Mouse (Mus musculus) embryonic facial prominence, embryonic 11.5 days (tissue): ENCODE data around the gene Haao. TPM values are rescaled to one million over a fixed set of nuclear protein-coding genes. Genes with fewer than 3 reads are reported as not detected.
A peak's percentile ranks its signal among the peaks of the same experiment; 100 is the strongest.

Experiments used
- ATAC-seq: fragments of 200-750 bp; cut with Nextera tagmentation; replicated peaks from 2 replicates; pipeline ENCODE4 v1.8.0; 2017; ENCODE audit warnings: low read depth; ENCODE audit not compliant: insufficient number of reproducible peaks, low FRiP score, low TSS enrichment
- DNase-seq: peaks from one replicate; pipeline ENCODE4 v3.0.0-alpha.2; 2015; ENCODE audit warnings: low spot score
- H3K27ac ChIP-seq: fragments of 300-500 bp; sonication (generic); replicated peaks from 2 replicates; pipeline ENCODE4 v1.5.1; 2014; ENCODE audit warnings: mild to moderate bottlenecking, low read depth, low read length, control low read depth
- H3K27me3 ChIP-seq: fragments of 300-500 bp; sonication (generic); 2 replicates; pipeline ENCODE4 v1.6.1; 2014; ENCODE audit warnings: mild to moderate bottlenecking, low read length, moderate library complexity, mixed read lengths; ENCODE audit not compliant: control insufficient read depth, insufficient read depth
- H3K36me3 ChIP-seq: fragments of 300-500 bp; sonication (generic); replicated peaks from 2 replicates; pipeline ENCODE4 v1.6.1; 2014; ENCODE audit warnings: low read depth, mild to moderate bottlenecking, low read length, moderate library complexity, mixed read lengths; ENCODE audit not compliant: control insufficient read depth, insufficient read depth
- H3K4me1 ChIP-seq: fragments of 300-500 bp; sonication (generic); 2 replicates; pipeline ENCODE4 v1.6.1; 2014; ENCODE audit warnings: low read length, mixed read lengths; ENCODE audit not compliant: control insufficient read depth, insufficient read depth
- H3K4me2 ChIP-seq: fragments of 300-500 bp; sonication (generic); 2 replicates; pipeline ENCODE4 v1.6.1; 2014; ENCODE audit warnings: low read depth, mild to moderate bottlenecking, control low read depth, low read length, moderate library complexity
- H3K4me3 ChIP-seq: fragments of 300-500 bp; sonication (generic); 2 replicates; pipeline ENCODE4 v1.5.1; 2014; ENCODE audit warnings: low read depth, low read length, control low read depth
- H3K9ac ChIP-seq: fragments of 300-500 bp; sonication (generic); replicated peaks from 2 replicates; pipeline ENCODE4 v1.6.1; 2014; ENCODE audit warnings: mild to moderate bottlenecking, control low read depth, low read length
- H3K9me3 ChIP-seq: fragments of 300-500 bp; sonication (generic); replicated peaks from 2 replicates; pipeline ENCODE4 v1.6.1; 2016; ENCODE audit warnings: mild to moderate bottlenecking, low read length, inconsistent platforms, mixed read lengths; ENCODE audit not compliant: control insufficient read depth
- WGBS: fragments of 180-500 bp; shearing (Covaris S2); extraction: QIAGEN DNeasy Blood & Tissue Kit; methylation state at CpG from one replicate; pipeline ENCODE4 v1.1.7; 2014; 5-methylcytosine and 5-hydroxymethylcytosine counted together
- polyA plus RNA-seq: library from polyadenylated mRNA; unstranded; fragments of >200 nt; fragmentation: Nextera tagmentation; extraction: Ambion mirVana; gene quantifications from 2 replicates; pipeline ENCODE4 v1.2.1, GENCODE M21; 2014

The Haao gene
- polyA plus RNA-seq, 1 experiment from 2014 or later, result 0.39 TPM

DNA sequence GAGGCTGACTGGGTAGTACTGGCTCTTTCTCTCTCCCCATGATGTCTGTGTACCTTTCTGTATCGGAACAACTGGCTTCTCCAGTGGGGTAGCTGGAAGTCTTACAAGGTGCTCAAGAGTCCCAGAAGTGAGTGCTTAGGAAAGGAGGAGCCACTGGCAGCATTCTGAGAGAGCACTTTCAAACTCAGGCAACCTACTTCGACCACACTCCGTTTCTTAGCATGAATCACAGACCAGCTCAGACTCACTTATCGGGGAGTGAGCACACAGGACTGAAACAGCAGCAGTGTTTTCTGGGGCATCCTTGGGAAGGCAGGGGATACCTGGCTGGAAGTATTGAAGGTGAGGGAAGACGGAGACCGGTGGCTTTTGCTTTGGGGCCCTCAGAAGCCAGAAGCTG, 31.9 kb upstream of the Haao start:
- no peak overlapping the region for H3K27ac ChIP-seq
- no peaks in the 10 kb centered on the region for H3K27me3 ChIP-seq
- H3K4me3 ChIP-seq, result no peak overlapping the region
- H3K9ac ChIP-seq, result no peak overlapping the region
- H3K4me2 ChIP-seq, result no peak overlapping the region
- ATAC-seq (no peak), DNase-seq (no peak)
- H3K9me3 ChIP-seq, result no peaks in the 10 kb centered on the region
- H3K4me1 ChIP-seq, result no peaks in the 10 kb centered on the region
- no peaks in the 10 kb centered on the region for H3K36me3 ChIP-seq
- WGBS, result 93% methylated on average over 6 of the region's 6 CpGs

DNA sequence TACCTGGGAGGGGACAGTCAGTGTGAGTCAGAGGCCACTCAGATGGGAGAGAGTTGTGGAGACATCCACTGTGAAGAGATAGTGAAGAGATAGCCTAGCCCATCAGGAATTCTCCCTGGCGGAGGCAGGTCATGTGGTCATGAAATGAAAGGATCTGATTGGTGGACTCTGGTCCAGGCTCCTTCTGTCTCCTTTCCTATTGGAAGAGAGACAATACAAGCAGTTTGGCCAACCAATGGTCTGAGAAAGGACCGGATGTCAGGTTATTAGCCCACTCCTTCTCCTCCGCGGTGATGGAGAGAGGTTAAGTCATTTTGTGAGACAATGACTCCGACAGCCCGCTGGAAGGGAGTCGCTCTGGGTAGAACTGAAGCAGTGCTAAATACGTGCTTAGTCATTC, 26.8 kb upstream of the Haao start:
- no peak for ATAC-seq
- no peaks in the 10 kb centered on the region for H3K36me3 ChIP-seq
- 75% methylated on average over 8 of the region's 8 CpGs for WGBS
- DNase-seq, result no peak
- no peaks in the 10 kb centered on the region for H3K27me3 ChIP-seq
- no peak overlapping the region for H3K4me2 ChIP-seq
- no peaks in the 10 kb centered on the region for H3K9me3 ChIP-seq
- no peak overlapping the region for H3K27ac ChIP-seq
- H3K9ac ChIP-seq, result no peak overlapping the region
- H3K4me3 ChIP-seq, result no peak overlapping the region
- no peaks in the 10 kb centered on the region for H3K4me1 ChIP-seq

DNA sequence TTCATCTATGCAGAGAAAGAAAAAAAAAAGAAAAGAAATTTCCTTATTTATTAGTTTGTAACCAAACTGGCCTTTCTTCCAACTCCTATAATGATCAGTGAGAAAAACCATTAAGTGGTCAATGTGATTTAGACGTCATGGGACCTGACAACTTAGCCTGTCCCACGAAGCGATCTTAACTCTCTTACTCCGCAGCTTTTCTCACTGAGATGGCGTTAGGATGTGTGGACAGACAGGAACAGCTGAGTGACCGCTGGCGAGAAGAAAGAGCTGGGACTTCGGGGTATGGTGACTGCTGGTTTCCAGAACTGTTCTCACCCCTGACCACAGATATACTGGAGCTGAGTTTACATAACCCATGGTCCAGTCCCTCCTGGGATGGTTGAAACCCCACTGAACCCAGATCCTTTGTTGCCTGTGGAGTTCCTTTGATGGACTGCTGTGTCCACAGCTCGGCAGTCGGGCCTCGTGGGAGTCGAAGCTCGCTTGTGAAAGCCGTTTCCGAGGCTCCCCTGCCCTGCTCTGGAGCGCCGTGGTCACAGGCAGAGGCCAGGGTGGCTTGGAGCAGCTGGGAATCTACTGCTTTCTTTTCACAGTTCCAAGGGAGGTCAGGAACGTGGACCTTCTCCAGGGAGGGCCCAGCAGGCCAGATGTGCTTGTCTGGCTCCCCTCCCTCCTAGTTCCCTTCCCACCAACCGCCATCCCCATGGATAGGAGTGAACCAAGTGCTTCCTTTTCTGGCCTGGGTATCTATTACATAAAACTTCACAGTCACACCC, 25.8 kb upstream of the Haao start:
- Histone ChIP-seq H3K4me2 (no peak overlapping the region), H3K27me3 (no peaks in the 10 kb centered on the region), H3K36me3 (no peaks in the 10 kb centered on the region), H3K4me1 (no peaks in the 10 kb centered on the region), H3K27ac (0 out of 2 replicates have a peak overlapping the region, but pooled peaks have one; percentile 31), H3K9me3 (no peaks in the 10 kb centered on the region), H3K9ac (no peak overlapping the region), H3K4me3 (no peak overlapping the region)
- DNase-seq, result no peak
- no peak for ATAC-seq
- WGBS, result 73% methylated on average over 19 of the region's 19 CpGs

DNA sequence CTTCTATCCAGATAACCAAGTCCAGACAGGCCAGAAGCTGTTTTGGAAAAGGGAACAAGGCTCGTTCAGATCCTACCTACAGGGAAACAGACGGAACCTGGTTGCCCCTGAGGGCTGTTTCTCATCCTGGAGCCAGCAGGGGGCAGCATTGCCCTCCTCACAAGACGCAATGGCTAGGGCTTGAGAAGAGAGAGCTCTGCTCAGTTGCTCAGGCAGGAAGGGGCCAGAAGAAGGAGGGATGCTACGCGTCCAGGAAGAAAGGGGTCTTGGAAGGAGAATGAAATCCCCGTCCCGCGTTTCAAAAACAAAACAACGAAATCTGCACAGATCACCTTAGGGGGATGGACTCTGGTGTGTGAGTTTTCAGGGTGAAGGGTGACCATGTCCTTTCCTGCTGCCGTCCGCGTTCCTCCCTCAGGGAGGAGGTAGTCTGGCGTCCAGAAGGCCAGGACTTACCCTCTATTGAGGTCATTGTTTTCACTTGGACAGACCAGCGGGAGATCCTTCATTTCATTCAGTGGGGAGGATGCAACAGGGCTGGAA, 25.1 kb upstream of the Haao start:
- no peaks in the 10 kb centered on the region for H3K9me3 ChIP-seq
- H3K9ac ChIP-seq, result no peak overlapping the region
- no peak overlapping the region for H3K4me3 ChIP-seq
- 15% methylated on average over 14 of the region's 14 CpGs for WGBS
- DNase-seq, result peak; percentile 96
- H3K27ac ChIP-seq, result no peak overlapping the region
- H3K36me3 ChIP-seq, result no peaks in the 10 kb centered on the region
- no peak overlapping the region for H3K4me2 ChIP-seq
- peak; percentile 57 for ATAC-seq
- H3K4me1 ChIP-seq, result no peaks in the 10 kb centered on the region
- H3K27me3 ChIP-seq, result no peaks in the 10 kb centered on the region

DNA sequence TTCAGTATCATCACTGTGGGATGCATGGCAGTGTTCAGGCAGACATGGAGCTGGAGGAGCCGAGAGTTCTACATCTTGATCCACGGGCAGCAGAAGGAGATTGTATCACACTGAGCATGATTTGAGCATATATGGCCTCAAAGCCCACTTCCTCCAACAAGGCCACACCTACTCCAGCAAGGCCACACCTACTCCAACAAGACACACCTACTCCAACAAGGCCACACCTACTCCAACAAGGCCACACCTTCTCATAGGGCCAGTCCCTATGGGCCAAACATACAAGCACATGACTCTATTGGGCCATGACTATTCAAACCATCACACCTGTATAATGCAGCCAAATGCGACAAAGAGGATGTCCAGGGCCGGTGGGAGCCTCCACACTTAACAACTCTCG, 23.6 kb upstream of the Haao start:
- H3K36me3 ChIP-seq, result no peaks in the 10 kb centered on the region
- H3K9me3 ChIP-seq, result no peaks in the 10 kb centered on the region
- H3K4me1 ChIP-seq, result no peaks in the 10 kb centered on the region; the same call in 1 of the 2 replicates
- no peak overlapping the region for H3K4me2 ChIP-seq
- H3K27ac ChIP-seq, result no peak overlapping the region
- H3K4me3 ChIP-seq, result no peak overlapping the region
- DNase-seq (no peak), ATAC-seq (no peak)
- 92% methylated on average over 5 of the region's 5 CpGs for WGBS
- H3K9ac ChIP-seq, result no peak overlapping the region
- H3K27me3 ChIP-seq, result no peaks in the 10 kb centered on the region

DNA sequence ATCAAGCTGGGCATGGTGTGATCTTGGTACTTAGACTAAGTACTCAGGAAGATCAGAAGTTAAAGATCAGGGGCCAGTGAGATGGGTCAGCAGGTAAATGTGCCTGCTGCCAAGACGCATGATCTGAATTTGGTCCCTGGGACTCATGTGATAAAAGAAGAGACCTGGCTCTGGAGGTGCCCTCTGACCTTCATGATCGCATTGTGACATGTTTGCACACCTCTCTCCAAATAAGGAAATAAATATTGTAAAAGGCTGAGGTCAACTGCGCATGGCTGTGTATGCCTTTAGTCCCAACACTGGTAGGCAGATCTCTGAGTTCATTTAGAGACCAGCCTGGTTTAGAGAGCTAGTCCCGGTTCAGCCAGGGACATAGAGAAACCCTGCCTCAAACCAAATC, 22.6 kb upstream of the Haao start:
- Histone ChIP-seq H3K4me2 (no peak overlapping the region), H3K4me3 (no peak overlapping the region), H3K4me1 (no peaks in the 10 kb centered on the region; the same call in 1 of the 2 replicates), H3K9me3 (no peaks in the 10 kb centered on the region), H3K36me3 (no peaks in the 10 kb centered on the region), H3K27ac (no peak overlapping the region), H3K27me3 (no peaks in the 10 kb centered on the region), H3K9ac (no peak overlapping the region)
- DNase-seq (no peak), ATAC-seq (no peak)
- WGBS, result 91% methylated on average over 4 of the region's 4 CpGs

DNA sequence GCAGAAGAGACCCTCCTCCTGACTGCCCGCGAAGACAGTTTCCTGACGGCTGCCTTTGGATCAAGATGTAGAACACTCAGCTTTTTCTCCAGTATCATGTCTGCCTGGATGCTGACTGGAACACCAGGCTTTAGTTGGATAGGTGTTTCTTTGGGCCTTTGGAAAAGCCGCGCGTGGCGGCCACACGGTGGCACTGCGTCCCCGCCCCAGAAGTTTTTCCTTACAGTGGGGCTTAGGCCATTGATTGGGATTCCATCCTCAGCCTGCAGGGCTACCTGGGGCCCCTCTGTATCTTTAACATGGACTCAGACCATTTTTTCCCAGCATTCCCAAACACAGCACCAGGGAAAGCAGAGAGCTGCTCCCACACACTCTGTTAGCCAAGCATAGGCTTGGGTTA, 18.8 kb upstream of the Haao start:
- H3K36me3 ChIP-seq, result no peaks in the 10 kb centered on the region
- no peaks in the 10 kb centered on the region for H3K27me3 ChIP-seq
- no peaks in the 10 kb centered on the region for H3K9me3 ChIP-seq
- ATAC-seq, result no peak
- no peak overlapping the region for H3K4me3 ChIP-seq
- peak; percentile 84 for DNase-seq
- no peak overlapping the region for H3K27ac ChIP-seq
- no peak overlapping the region for H3K4me2 ChIP-seq
- WGBS, result 13% methylated on average over 10 of the region's 10 CpGs
- no peaks in the 10 kb centered on the region; the same call in 1 of the 2 replicates for H3K4me1 ChIP-seq
- no peak overlapping the region for H3K9ac ChIP-seq

DNA sequence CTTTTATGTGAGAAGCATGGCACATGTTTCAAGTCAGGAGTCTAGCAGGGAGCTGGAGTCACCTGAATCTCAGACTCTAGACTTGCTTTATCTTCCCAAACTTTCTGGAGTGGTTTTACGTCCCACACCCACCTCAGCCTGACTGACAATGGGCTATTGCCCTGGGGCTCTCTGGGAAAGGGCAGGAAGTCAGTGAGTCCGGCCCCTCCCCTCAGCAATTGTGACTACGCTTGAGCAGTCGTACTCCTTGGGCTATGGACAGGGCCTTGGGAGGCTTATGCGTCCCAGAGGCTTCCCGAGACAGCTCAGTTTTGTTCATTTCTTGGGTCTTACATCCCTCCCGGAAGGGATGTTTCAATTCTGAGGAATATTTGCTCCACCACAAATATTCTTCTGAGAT, 17.6 kb upstream of the Haao start:
- H3K9me3 ChIP-seq, result no peaks in the 10 kb centered on the region
- no peaks in the 10 kb centered on the region for H3K27me3 ChIP-seq
- no peaks in the 10 kb centered on the region for H3K36me3 ChIP-seq
- WGBS, result 52% methylated on average over 7 of the region's 7 CpGs
- no peak for ATAC-seq
- no peak overlapping the region for H3K4me3 ChIP-seq
- no peak overlapping the region for H3K9ac ChIP-seq
- H3K27ac ChIP-seq, result no peak overlapping the region
- DNase-seq, result no peak
- no peaks in the 10 kb centered on the region; the same call in 1 of the 2 replicates for H3K4me1 ChIP-seq
- no peak overlapping the region for H3K4me2 ChIP-seq
